Mouse (Mus musculus) midbrain, embryonic 16.5 days (tissue): ENCODE results near the gene Nr3c2. TPM values are rescaled to one million over a fixed set of nuclear protein-coding genes. Genes with fewer than 3 reads are reported as not detected.

Source experiments
- ATAC-seq: fragments of 200-750 bp; cut with Nextera tagmentation; 2 replicates; pipeline ENCODE4 v1.8.0; 2017; ENCODE audit warnings: moderate TSS enrichment
- H3K27ac ChIP-seq: fragments of 300-500 bp; sonication (generic); 2 replicates; pipeline ENCODE4 v1.5.1; 2014; ENCODE audit warnings: mild to moderate bottlenecking, low read length, mixed read lengths
- H3K27me3 ChIP-seq: fragments of 300-500 bp; sonication (generic); 2 replicates; pipeline ENCODE4 v1.6.1; 2014; ENCODE audit warnings: low read depth, low read length, mixed read lengths; ENCODE audit not compliant: control insufficient read depth, insufficient read depth
- H3K36me3 ChIP-seq: fragments of 300-500 bp; sonication (generic); 2 replicates; pipeline ENCODE4 v1.6.1; 2014; ENCODE audit warnings: mild to moderate bottlenecking, low read length, moderate library complexity, mixed read lengths; ENCODE audit not compliant: control insufficient read depth, insufficient read depth
- H3K4me1 ChIP-seq: fragments of 300-500 bp; sonication (generic); 2 replicates; pipeline ENCODE4 v1.6.1; 2014; ENCODE audit warnings: mild to moderate bottlenecking, low read length, mixed read lengths; ENCODE audit not compliant: control insufficient read depth, insufficient read depth
- H3K4me2 ChIP-seq: fragments of 300-500 bp; sonication (generic); 2 replicates; pipeline ENCODE4 v1.6.1; 2014; ENCODE audit warnings: mild to moderate bottlenecking, low read length, mixed read lengths
- H3K4me3 ChIP-seq: fragments of 300-500 bp; sonication (generic); 2 replicates; pipeline ENCODE4 v1.5.1; 2014; ENCODE audit warnings: low read depth, mild to moderate bottlenecking, low read length, moderate library complexity, mixed read lengths
- H3K9ac ChIP-seq: fragments of 300-500 bp; sonication (generic); 2 replicates; pipeline ENCODE4 v1.6.1; 2014; ENCODE audit warnings: low read depth, low read length, mixed read lengths
- H3K9me3 ChIP-seq: fragments of 300-500 bp; sonication (generic); replicated peaks from 2 replicates; pipeline ENCODE4 v1.6.1; 2014; ENCODE audit warnings: mild to moderate bottlenecking, low read length, mixed read lengths; ENCODE audit not compliant: control insufficient read depth, poor library complexity, severe bottlenecking
- WGBS: fragments of 180-500 bp; shearing (Covaris S2); extraction: QIAGEN DNeasy Blood & Tissue Kit; methylation state at CpG from one replicate; pipeline ENCODE4 v1.1.7; 2014; 5-methylcytosine and 5-hydroxymethylcytosine counted together
- polyA plus RNA-seq: library from polyadenylated mRNA; unstranded; fragments of >200 nt; fragmentation: Nextera tagmentation; extraction: Ambion mirVana; gene quantifications from 2 replicates; pipeline ENCODE4 v1.2.1, GENCODE M21; 2015

Nr3c2 gene
- polyA plus RNA-seq, 1 experiment from 2014 or later = 3.0 TPM

DNA sequence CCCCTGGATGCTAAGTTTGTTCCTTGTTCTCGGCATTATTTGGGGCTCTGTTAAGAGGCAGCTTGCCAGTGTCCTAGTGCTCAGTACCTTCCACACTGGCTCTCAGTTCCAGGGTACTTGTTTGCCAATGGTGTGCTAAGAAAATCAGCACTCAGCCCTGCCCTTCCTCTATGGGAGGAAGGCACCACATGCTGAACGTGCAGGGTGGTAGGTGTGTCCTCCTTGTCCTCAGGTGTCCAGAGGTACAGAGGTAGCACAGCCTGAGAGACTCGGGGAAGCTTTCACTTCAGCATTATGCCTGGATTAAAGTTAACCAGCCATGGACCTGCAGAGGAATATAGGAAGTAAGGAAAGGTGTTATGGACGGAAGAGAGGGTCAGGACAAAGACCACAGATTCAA, 99.0 kb downstream of the Nr3c2 start:
- H3K27me3 ChIP-seq = no peaks in the 10 kb centered on the region
- ATAC-seq = no peak
- no peak overlapping the region for H3K4me2 ChIP-seq
- H3K9ac ChIP-seq = no peak overlapping the region
- WGBS = 83% methylated on average over 4 of the region's 4 CpGs
- no peak overlapping the region for H3K4me3 ChIP-seq
- no peak overlapping the region for H3K27ac ChIP-seq
- no peaks in the 10 kb centered on the region for H3K36me3 ChIP-seq
- no peaks in the 10 kb centered on the region for H3K4me1 ChIP-seq
- no peaks in the 10 kb centered on the region for H3K9me3 ChIP-seq

DNA sequence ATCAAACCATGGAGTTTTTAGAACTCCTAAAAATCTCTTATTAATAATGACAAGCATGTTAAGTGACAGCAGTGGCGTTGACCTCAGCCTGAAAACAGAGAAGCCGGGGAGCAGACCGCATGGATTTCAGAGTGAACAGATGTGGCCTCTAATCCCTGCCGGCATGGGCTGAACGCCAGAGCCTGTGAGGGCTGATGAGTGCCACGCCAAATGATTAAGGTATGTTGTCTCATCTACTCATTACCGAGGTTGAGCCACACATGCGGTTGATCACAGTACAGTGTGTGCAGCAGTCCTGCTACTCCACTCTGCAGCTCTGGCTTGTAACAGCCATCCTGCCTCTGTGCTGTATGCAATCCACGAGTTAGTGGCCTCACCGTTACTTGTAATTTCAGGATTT, 110.2 kb downstream of the Nr3c2 start:
- H3K4me1 ChIP-seq = peaks cover 6% of the 10 kb centered on the region
- H3K4me3 ChIP-seq = no peak overlapping the region
- WGBS = 54% methylated on average over 10 of the region's 10 CpGs
- H3K36me3 ChIP-seq = no peaks in the 10 kb centered on the region
- H3K9ac ChIP-seq = no peak overlapping the region
- no peaks in the 10 kb centered on the region for H3K9me3 ChIP-seq
- H3K27me3 ChIP-seq = no peaks in the 10 kb centered on the region
- peak; percentile 61; the same call in 1 of the 2 replicates for ATAC-seq
- H3K4me2 ChIP-seq = no peak overlapping the region
- H3K27ac ChIP-seq = no peak overlapping the region

DNA sequence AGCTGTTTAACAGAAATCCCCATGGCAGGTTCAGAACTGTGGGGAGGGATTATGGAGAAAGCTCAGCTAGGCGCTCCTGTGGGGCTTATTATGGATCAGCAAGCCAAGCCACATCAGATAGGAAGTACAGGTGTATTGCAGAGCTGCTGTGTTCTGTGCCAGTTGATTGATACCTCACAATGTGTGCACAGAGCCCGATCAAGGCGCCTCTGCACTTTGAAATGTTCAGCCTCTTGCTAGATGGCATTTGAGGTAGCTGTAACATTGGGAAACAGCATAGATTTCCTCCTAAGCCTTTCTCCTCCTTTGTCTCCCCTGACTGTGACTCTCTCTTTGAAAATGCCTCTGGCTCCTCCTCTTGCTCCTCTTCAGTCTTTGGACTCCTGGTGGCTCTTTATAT, 112.7 kb downstream of the Nr3c2 start:
- WGBS = 40% methylated on average over 3 of the region's 3 CpGs
- Histone ChIP-seq H3K9ac (no peak overlapping the region), H3K9me3 (no peaks in the 10 kb centered on the region), H3K27ac (no peak overlapping the region), H3K27me3 (no peaks in the 10 kb centered on the region), H3K4me2 (no peak overlapping the region), H3K4me1 (peaks cover 6% of the 10 kb centered on the region), H3K36me3 (no peaks in the 10 kb centered on the region), H3K4me3 (no peak overlapping the region)
- ATAC-seq = peak; percentile 70; the same call in 1 of the 2 replicates

DNA sequence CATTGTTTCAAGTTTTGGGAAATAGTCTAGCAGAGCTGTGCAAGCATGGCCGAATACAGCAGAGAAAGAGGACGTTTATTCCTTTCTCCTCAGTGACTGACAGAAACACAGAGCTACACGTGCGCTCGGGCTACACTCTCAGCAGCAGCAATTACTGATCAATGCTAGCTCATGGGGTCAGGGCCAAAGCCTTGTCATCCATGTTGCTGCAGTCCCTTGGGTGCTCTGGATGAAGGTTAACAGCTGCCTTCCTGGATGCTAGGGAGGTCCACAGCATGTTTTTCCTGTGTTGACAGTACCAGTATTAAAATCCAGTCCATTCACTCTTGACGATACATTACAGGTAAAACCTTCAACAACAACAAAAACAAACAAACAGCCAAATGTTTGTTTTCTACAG, 113.4 kb downstream of the Nr3c2 start:
- Histone ChIP-seq H3K27me3 (no peaks in the 10 kb centered on the region), H3K9ac (no peak overlapping the region), H3K4me2 (no peak overlapping the region), H3K9me3 (no peaks in the 10 kb centered on the region), H3K27ac (no peak overlapping the region), H3K4me3 (no peak overlapping the region), H3K4me1 (peaks cover 6% of the 10 kb centered on the region), H3K36me3 (no peaks in the 10 kb centered on the region)
- 60% methylated on average over 6 of the region's 6 CpGs for WGBS
- ATAC-seq = 0 out of 2 replicates have a peak, but pooled peaks have one; percentile 6

DNA sequence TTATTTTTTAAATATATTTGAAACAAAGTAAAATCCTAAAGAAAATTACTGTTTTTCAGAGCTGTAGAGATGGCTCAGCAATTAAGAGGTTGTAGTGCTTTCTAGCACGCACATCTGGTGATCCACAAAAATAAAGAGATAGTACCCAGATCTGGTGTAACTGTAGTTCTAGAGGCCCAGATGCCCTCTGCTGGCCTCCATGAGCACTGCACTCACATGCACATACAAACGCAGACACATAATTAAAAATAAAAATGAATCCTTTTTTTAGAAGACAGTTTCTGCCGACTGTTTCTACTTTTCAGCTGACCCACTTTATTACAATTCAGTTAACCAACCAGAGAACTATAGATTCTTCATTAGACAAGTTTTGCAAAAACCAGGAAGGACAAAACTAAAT, 117.5 kb downstream of the Nr3c2 start:
- H3K9me3 ChIP-seq = no peaks in the 10 kb centered on the region
- no peaks in the 10 kb centered on the region for H3K36me3 ChIP-seq
- no peak overlapping the region for H3K9ac ChIP-seq
- H3K4me3 ChIP-seq = no peak overlapping the region
- H3K27ac ChIP-seq = no peak overlapping the region
- ATAC-seq = no peak
- H3K27me3 ChIP-seq = no peaks in the 10 kb centered on the region
- WGBS = 95% methylated on average over 3 of the region's 3 CpGs
- no peak overlapping the region for H3K4me2 ChIP-seq
- H3K4me1 ChIP-seq = peaks cover 6% of the 10 kb centered on the region

DNA sequence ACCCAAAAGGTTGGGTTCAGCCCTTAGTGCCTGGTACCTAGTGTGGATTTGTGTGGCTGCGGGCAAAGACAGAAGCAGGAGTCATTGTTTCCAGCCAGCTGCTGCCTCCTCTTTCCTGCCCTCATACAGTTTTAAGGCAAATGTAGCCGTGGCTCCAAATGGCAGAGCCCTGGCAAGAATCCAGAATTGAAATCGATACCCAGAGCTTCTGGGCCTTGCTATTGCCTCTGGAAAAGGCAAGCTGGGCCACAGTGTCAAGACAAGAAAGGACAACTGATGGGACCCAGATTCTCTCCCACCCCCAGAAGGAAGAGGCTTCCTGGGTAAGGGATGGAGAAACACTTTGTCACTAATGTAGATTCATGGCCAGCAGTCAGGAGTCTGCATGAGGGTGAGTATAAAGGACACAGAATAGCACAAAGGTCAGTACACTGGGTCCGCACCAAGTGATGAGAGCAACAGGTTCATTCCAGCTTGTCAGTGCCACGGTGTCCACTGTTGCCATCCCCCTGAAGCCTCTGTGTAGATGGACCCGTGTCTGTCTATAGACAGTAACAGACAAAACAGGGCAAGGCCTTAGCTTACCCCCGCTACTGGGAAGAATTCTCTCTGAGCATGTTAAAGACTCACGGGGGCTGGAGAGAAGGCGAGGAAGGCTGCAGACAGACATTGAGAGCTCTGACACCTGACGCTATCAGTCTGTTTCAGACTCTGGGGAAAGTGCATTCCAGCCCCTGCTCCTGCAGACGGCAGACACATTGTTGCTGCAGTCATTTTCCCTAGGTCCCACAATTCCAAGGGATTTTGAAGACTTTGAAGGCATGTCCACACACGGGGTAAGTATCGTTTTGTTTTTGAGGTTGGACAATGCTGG, 124.8 kb downstream of the Nr3c2 start:
- no peaks in the 10 kb centered on the region for H3K4me1 ChIP-seq
- H3K4me3 ChIP-seq = no peak overlapping the region
- no peak overlapping the region for H3K9ac ChIP-seq
- no peak for ATAC-seq
- no peaks in the 10 kb centered on the region for H3K27me3 ChIP-seq
- H3K4me2 ChIP-seq = no peak overlapping the region
- H3K36me3 ChIP-seq = no peaks in the 10 kb centered on the region
- H3K9me3 ChIP-seq = no peaks in the 10 kb centered on the region
- WGBS = 86% methylated on average over 13 of the region's 13 CpGs
- H3K27ac ChIP-seq = no peak overlapping the region

DNA sequence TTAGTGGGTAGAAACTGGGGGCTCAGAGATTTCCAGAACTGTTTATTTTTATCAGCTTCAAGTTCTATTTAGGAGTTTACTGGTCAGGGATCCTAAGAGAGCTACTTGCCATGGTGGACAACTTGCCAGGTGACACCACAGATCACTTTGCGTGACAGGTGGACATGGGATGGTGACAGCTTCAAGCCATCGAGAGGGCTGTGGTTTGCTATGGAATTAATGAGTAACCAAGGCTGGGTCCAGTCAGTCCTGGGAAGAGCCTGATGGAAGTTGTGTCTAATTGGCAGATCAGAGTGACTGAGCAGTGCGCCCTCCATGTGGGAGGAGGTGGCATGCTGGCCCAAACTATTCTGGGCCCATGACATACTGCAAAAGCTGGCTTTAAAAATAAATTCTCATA, 132.0 kb downstream of the Nr3c2 start:
- Histone ChIP-seq H3K9me3 (no peaks in the 10 kb centered on the region), H3K36me3 (no peaks in the 10 kb centered on the region), H3K9ac (no peak overlapping the region), H3K4me2 (no peak overlapping the region), H3K4me3 (no peak overlapping the region), H3K27me3 (no peaks in the 10 kb centered on the region), H3K4me1 (no peaks in the 10 kb centered on the region), H3K27ac (no peak overlapping the region)
- 92% methylated on average over 3 of the region's 3 CpGs for WGBS
- no peak for ATAC-seq

DNA sequence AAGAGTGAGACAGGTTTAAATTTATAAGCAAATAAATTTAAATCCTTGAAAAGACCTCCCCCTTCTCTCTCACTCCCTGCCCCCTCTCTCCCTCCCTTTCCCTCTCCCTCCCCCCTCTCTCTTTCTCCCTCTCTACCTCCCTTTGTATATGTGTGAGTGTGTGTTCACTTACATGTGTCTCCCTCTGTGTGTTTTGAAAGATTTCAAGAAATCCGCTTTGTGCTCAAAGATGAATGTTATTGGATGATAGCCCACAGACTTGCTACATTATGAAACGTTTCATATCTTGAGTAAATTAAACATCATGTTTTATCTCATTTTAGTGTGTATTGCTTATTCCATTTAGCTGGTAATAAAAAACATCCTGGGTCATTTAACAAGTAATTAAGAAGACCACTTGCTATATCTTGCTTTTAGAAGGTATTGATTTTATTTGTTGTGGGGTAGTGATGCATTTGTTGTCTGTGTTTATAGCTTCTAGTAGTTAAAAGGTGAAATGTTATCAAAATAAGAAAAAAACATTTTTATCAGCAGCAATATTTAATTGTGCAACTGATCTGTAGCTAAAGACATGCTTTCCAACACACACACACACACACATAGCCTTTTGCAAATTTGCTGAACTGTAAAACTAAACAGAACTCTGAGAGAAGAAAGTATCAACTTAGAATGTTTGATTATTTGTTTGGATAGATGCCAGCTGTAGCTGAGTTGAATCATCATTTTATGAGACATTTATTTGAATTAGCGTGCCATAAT, 134.6 kb downstream of the Nr3c2 start:
- Histone ChIP-seq H3K27ac (no peak overlapping the region), H3K4me3 (no peak overlapping the region), H3K9me3 (no peaks in the 10 kb centered on the region), H3K27me3 (no peaks in the 10 kb centered on the region), H3K4me2 (no peak overlapping the region), H3K36me3 (no peaks in the 10 kb centered on the region), H3K4me1 (no peaks in the 10 kb centered on the region), H3K9ac (no peak overlapping the region)
- 80% methylated on average over 3 of the region's 3 CpGs for WGBS
- no peak for ATAC-seq

DNA sequence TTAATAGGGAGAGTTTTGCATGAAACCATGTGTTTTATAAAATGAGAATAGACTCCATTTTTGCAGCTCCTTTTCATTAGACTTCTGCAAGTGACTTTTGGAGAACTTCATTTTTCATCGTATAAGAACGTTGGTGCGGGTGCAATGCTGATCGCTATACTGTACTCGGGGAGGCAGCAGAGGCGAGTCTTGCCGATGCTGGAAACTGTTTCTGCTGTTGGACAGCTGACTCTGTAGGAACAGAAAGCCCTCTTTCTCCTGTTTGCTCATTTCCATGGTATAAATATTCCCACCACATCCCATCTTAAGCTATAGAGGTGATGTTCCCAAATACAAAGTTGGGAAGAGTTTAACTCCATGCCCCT, 135.2 kb downstream of the Nr3c2 start:
- H3K4me2 ChIP-seq = no peak overlapping the region
- no peaks in the 10 kb centered on the region for H3K9me3 ChIP-seq
- no peaks in the 10 kb centered on the region for H3K36me3 ChIP-seq
- no peak overlapping the region for H3K4me3 ChIP-seq
- H3K4me1 ChIP-seq = no peaks in the 10 kb centered on the region
- no peak for ATAC-seq
- WGBS = 94% methylated on average over 7 of the region's 7 CpGs
- no peak overlapping the region for H3K9ac ChIP-seq
- H3K27ac ChIP-seq = no peak overlapping the region
- no peaks in the 10 kb centered on the region for H3K27me3 ChIP-seq
